Mouse (Mus musculus) small intestine, adult 2 months (tissue): ENCODE data around the gene Bag5.

Source experiments
- CTCF ChIP-seq: fragments of 200-500 bp; IDR thresholded peaks from 2 replicates; pipeline ENCODE4 v1.5.1; 2012; ENCODE audit warnings: low read depth, mild to moderate bottlenecking, control low read depth, inconsistent platforms, low read length, moderate library complexity, mixed read lengths; ENCODE audit not compliant: insufficient replicate concordance, insufficient read length; ENCODE audit errors: extremely low read depth
- POLR2A ChIP-seq: fragments of 200-500 bp; IDR thresholded peaks from 2 replicates; pipeline ENCODE4 v1.6.1; 2012; ENCODE audit warnings: low read depth, mild to moderate bottlenecking, control low read depth, inconsistent platforms, low read length, moderate library complexity

- TF ChIP-seq CTCF (no peak), POLR2A (no peak)
These were observed 30.4 kb upstream of the Bag5 start for GRCm38 (mm10) chr12:111743419-111743818.
